Mouse (Mus musculus) CD4-positive naive resting alpha-beta T cell, adult 57 days (primary cell): Measurements from ENCODE around the gene Jag2. TPM values are rescaled to one million over a fixed set of nuclear protein-coding genes. Genes with fewer than 3 reads are reported as not detected.

Experiments
- total RNA-seq: library from RNA; stranded (reverse); gene quantifications from one replicate; pipeline ENCODE4 v1.2.4, GENCODE M21; 2023

Gene Jag2
- 5.4 TPM for total RNA-seq

DNA sequence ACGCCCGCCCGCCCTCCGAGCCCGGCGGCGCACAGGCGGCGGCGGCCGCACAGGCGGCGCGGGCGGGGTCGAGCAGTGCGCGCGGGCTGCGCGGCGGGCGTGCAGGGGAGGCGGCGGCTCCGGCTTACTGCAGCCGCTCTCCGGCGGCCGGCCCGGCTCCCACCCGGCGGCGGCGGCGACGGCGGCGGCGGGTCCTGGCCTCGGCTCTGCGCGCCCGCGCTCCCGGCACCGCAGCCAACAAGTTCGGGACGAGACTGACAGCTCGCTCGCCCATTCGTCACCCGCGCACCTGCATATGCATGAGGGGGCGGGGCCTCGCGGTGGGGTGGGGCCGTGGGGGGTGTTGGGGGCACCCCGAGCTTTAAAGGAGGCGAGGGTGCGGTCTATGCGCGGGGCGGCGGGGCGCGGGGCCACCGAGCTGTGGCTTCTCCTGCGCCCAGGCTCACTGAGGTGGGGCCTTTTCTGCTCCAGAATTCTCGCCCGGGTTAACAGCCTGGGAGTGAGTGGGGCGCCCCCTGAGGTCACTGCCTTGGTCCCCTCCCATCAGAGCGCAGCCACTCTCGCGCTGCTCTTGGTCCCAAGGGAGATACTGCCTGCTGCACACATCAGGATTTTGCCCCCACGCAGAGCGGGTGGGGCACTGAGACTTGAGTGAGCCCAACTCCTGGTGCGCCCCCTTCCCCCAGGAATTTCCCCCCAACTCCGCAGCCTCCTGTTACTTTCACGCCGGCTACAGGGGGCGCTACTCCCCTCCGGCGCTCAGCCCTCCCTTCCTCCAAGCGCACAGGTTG lies at the start of gene Jag2:
Gene Jag2 (minus strand): TSS at position 215 of the 791 bp plus-strand sequence.

DNA sequence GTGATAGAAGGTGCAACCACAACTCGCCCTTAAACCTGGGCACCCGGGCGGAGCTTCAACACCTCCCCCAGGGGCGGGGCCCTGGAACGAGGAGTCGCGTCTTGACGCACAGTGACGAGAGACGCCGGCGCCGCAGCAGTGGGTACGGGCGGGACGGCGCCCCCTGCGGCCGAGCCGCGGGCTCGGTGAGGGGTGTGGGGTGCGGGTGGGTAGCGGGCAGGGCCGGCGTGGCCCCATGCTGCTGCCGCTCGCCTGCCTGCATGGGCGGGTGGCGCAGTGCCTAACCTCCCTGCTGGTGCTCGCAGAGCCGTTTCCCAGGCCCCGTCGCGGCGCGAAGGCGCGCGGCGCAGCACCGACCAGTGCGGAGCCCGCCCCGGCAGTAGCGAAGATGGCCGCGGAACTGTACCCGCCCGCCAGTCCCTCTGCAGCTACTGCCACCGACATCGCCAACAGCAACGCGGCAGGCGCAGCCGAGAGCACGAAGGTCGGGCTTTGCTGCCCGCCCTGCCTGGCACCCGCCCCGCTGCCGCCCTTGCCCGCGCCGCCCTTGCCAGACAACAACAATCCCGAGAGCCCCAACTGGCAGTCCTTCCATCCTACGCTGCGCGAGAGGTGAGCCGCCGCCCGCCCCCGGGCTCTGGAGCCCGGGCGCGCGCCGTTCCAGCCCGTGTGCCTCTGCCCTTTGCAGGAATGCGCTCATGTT lies 46.9 kb upstream of the Jag2 start, which contains the start of gene Btbd6:
Gene Btbd6 (plus strand): TSS at position 112 of the 703 bp plus-strand sequence.

DNA sequence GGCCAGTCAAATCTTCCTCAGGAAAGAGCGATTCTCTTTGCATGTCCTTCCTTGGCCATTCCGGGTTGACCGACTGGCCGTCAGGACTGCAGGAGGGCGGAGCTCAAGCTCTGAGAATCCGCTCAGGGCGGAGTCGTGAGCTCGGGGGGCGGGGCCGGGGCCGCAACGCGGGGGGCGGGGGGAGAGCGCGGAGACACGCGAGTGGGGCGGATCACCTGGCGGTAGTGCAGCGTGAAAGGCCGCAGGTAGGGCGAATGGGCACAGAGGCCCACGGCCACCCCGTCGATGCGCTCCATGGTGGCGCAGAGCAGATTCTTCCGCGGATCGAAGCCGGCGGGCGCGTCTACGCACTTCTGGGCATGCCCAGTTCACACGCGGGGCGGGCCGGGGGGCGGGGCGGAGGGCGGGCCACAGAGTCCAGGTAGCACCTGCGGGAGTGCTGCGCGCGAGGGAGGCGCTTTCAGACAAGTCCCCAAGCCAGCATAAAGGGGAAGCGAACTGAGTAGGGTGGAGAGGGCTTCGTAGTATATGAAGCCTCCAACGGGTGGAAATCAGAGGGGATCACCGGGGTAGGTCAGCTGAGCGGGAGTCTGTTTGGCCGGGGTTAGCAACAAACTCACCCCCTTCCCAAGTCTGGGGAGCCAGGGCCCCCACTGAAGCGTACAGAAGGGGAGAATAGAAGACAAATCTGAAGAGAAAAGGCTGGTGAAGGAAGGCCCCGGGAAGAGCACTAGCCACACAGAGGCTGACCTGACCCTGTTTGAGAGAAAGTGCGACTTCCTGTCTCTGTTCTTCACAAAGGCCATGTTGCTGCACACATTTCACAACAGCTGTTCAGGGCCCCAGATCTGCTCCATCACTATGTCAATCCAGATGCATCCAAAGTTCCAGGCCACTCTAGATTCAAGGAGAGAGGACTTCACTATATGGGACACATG lies 12.5 kb upstream of the Jag2 start, which contains the start of gene Nudt14:
Gene Nudt14 (minus strand): TSS at position 349 of the 938 bp plus-strand sequence.

DNA sequence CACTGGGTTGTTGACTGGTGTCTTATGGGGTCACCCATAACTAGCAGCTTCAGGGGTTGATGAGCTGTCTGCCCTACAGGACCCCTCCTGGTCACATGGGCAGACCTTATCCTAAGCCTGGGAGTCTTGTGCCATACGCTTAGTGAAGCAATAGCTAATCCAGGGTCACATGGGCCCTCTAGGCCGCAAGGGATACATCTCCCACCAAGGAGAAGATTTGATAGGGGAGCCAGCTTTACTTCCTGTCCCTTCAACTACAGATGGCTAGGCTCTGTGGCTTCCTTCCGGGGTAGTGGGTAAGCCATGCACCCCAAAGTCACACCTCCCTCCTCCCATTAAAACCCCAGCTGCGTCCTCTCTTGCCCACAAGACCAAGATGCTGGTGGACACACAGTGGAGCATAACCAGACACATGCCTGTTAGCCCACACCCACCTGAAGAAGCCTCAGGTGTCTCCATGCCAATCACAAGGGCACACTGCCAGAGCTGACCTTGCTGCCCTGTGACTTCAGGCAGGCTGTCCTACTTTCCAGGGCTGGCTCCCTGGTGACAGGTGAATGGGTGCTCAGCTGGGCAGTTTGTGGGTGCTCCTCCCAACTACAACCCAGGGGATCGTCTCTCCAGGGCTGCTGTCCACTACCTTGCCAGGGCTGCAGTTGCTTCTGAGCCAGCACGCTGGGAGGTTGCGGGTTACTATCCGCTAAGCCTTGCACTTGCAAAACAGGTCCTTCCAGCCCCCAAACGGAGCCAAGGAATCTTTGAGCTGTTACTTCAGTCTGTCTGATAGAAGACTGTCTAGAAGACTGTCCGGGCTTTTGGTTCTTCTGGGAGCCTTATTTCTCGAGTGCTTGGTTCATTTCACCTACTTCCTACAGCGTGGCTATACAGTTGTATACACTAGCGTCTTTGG lies 61.1 kb downstream of the Jag2 start, which contains the start of gene Gpr132:
Gene Gpr132 (minus strand): TSS at position 51 of the 910 bp plus-strand sequence.

Other genes starting within 250 kb of the Jag2 start
- gene Cep170b, start 209.3 kb downstream of the Jag2 start, total RNA-seq: 14.7 TPM
- 16.8 TPM for gene Pld4, start 169.1 kb downstream of the Jag2 start, total RNA-seq
- 1.8 TPM for gene Ahnak2, start 127.1 kb downstream of the Jag2 start, total RNA-seq
- 0.30 TPM for gene Clba1, start 120.8 kb downstream of the Jag2 start, total RNA-seq
- gene Cdca4, start 100.4 kb downstream of the Jag2 start, total RNA-seq: 36.2 TPM
- gene Gpr132, start 61.5 kb downstream of the Jag2 start, total RNA-seq: 397 TPM
- gene Nudt14, start 12.3 kb upstream of the Jag2 start, total RNA-seq: 30.9 TPM
- gene Btbd6, start 46.7 kb upstream of the Jag2 start, total RNA-seq: 39.7 TPM
- 222 TPM for gene Brf1, start 70.9 kb upstream of the Jag2 start, total RNA-seq
- gene Pacs2, start 84.7 kb upstream of the Jag2 start, total RNA-seq: 77.9 TPM
- 2.0 TPM for gene Tex22, start 144.7 kb upstream of the Jag2 start, total RNA-seq
- gene Mta1, start 168.5 kb upstream of the Jag2 start, total RNA-seq: 93.8 TPM
- 17.6 TPM for gene Crip2, start 210.5 kb upstream of the Jag2 start, total RNA-seq
- gene Crip1, start 216.5 kb upstream of the Jag2 start, total RNA-seq: 1,079 TPM
- gene Tedc1, start 226.6 kb upstream of the Jag2 start, total RNA-seq: 13.3 TPM